Mouse (Mus musculus): Measurements from ENCODE around the gene Gm10160.

GRCm38 (mm10) chr7:81865937-81866336 is 10.3 kb upstream of the Gm10160 start:
- no peak for TF ChIP-seq CTCF (IDR thresholded peaks at IDR 0.05; ENCODE audit: borderline replicate concordance, insufficient read depth, low read length)
- no peak for TF ChIP-seq POLR2A (IDR thresholded peaks at IDR 0.05; ENCODE audit: low read depth, low read length)
